Mouse (Mus musculus) embryonic stem cell, embryonic (primary cell): ENCODE data around the gene Tardbp.

Source experiments
- CTCF ChIA-PET, 4 experiments: fragments of 300-600 bp in 2 of 4; fragments of 350-600 bp in 2 of 4; sonication (Branson Sonifier 250); formaldehyde crosslinking; loops; one replicate each; lab custom pipeline; 2022; ENCODE audit warnings: inconsistent platforms in 2 of 4; lab: Charles Lee
- POLR2A ChIA-PET, 4 experiments: fragments of 300-600 bp in 2 of 4; fragments of 350-600 bp in 2 of 4; sonication (Branson Sonifier 250); formaldehyde crosslinking; loops; one replicate each; lab custom pipeline; 2022; ENCODE audit warnings: antibody characterized with exemption in 4 of 4, inconsistent platforms in 1 of 4; lab: Charles Lee

The Tardbp gene

GRCm38 (mm10) chr4:148622485-148622884, 4.3 kb downstream of the Tardbp start:
- ChIA-PET POLR2A (interaction anchor here (0.5 to 8.5 kb wide), 25 partner anchors 8 to 463 kb away, joined by 3 to 209 read pairs (median 5); partner anchors contain the start of genes Srm (in 2 of the 4), Fbxo2 (in 1 of the 4), Fbxo44 (in 1 of the 4) and Gm572 (in 1 of the 4)), CTCF (no interaction called here)

- ChIA-PET CTCF (no interaction called here), POLR2A (interaction anchor here in 3 of 4 experiments (0.9 to 8.5 kb wide), 14 partner anchors 9 to 103 kb away, joined by 3 to 209 read pairs (median 4); partner anchors contain the start of genes Exosc10 (in 1 of the 3) and Masp2 (in 1 of the 3))
These were observed 6.1 kb downstream of the Tardbp start for GRCm38 (mm10) chr4:148620718-148621117.

- POLR2A ChIA-PET: interaction anchor here in 3 of 4 experiments (0.6 to 8.5 kb wide), 14 partner anchors 8 to 635 kb away, joined by 3 to 209 read pairs (median 4); partner anchors contain the start of gene Masp2 (in 1 of the 3)
- CTCF ChIA-PET: no interaction called here
These were observed 7.0 kb downstream of the Tardbp start for GRCm38 (mm10) chr4:148619805-148620204.

- ChIA-PET CTCF (interaction anchor here in 1 of 4 experiments (1.0 to 1.5 kb wide), 2 partner anchors 9 to 10 kb away, joined by 3 to 5 read pairs; no protein-coding TSS in a partner anchor), POLR2A (interaction anchor here (0.7 to 9.7 kb wide), 34 partner anchors 8 to 458 kb away, joined by 3 to 209 read pairs (median 5); partner anchors contain the start of genes Srm (in 3 of the 4), Tardbp (in 3 of the 4), Masp2 (in 2 of the 4) and Mtor (in 2 of the 4))
These were observed 13.1 kb downstream of the Tardbp start for GRCm38 (mm10) chr4:148613738-148614137.

- ChIA-PET CTCF (interaction anchor here in 2 of 4 experiments (0.9 to 1.9 kb wide), 2 partner anchors 32 to 69 kb away, joined by 3 to 7 read pairs; no protein-coding TSS in a partner anchor), POLR2A (interaction anchor here (0.5 to 9.7 kb wide), 25 partner anchors 9 to 1412 kb away, joined by 3 to 209 read pairs (median 8); partner anchors contain the start of genes Tardbp (in 3 of the 4), Masp2 (in 2 of the 4), Srm (in 2 of the 4) and Exosc10 (in 1 of the 4))
These were observed 14.3 kb downstream of the Tardbp start for GRCm38 (mm10) chr4:148612557-148612956.

GRCm38 (mm10) chr4:148610631-148611364, 16.0 kb downstream of the Tardbp start:
- POLR2A ChIA-PET: interaction anchor here (0.6 to 13.6 kb wide), 38 partner anchors 9 to 518 kb away, joined by 3 to 275 read pairs (median 5); partner anchors contain the start of genes Tardbp (in 4 of the 4), Srm (in 2 of the 4), Gm572 (in 1 of the 4) and Masp2 (in 1 of the 4)
- CTCF ChIA-PET: interaction anchor here in 2 of 4 experiments (0.5 to 1.9 kb wide), 3 partner anchors 33 to 476 kb away, joined by 3 to 7 read pairs (median 3); no protein-coding TSS in a partner anchor

- CTCF ChIA-PET: interaction anchor here in 1 of 4 experiments (0.5 kb wide), 1 partner anchor 169 kb away, joined by 3 read pairs; no protein-coding TSS in a partner anchor
- POLR2A ChIA-PET: interaction anchor here in 3 of 4 experiments (0.5 to 13.6 kb wide), 17 partner anchors 9 to 252 kb away, joined by 3 to 275 read pairs (median 22); partner anchors contain the start of genes Srm (in 2 of the 3), Tardbp (in 2 of the 3), Gm572 (in 1 of the 3) and Masp2 (in 1 of the 3)
These were observed 17.0 kb downstream of the Tardbp start for GRCm38 (mm10) chr4:148609805-148610204.

GRCm38 (mm10) chr4:148607758-148608157, 19.1 kb downstream of the Tardbp start:
- POLR2A ChIA-PET: interaction anchor here in 2 of 4 experiments (0.6 to 13.6 kb wide), 16 partner anchors 7 to 235 kb away, joined by 3 to 275 read pairs (median 5); partner anchors contain the start of genes Gm572 (in 2 of the 2), Srm (in 2 of the 2), Tardbp (in 2 of the 2) and Masp2 (in 1 of the 2)
- CTCF ChIA-PET: interaction anchor here in 3 of 4 experiments (0.6 to 1.6 kb wide), 17 partner anchors 14 to 642 kb away, joined by 3 to 9 read pairs (median 4); partner anchors contain the start of genes Gm572 (in 1 of the 3), Srm (in 1 of the 3) and Ubiad1 (in 1 of the 3)

- ChIA-PET POLR2A (interaction anchor here in 3 of 4 experiments (0.6 to 13.6 kb wide), 41 partner anchors 7 to 644 kb away, joined by 3 to 275 read pairs (median 5); partner anchors contain the start of genes Srm (in 3 of the 3), Tardbp (in 3 of the 3), Clcn6 (in 1 of the 3) and Fbxo2 (in 1 of the 3)), CTCF (interaction anchor here (0.5 to 4.3 kb wide), 51 partner anchors 9 to 490 kb away, joined by 3 to 50 read pairs (median 3); partner anchors contain the start of genes Srm (in 2 of the 4), Disp3 (in 1 of the 4), Fbxo2 (in 1 of the 4) and Fbxo44 (in 1 of the 4))
These were observed 22.2 kb downstream of the Tardbp start for GRCm38 (mm10) chr4:148604541-148605165.

GRCm38 (mm10) chr4:148604141-148604540, 22.7 kb downstream of the Tardbp start:
- POLR2A ChIA-PET: interaction anchor here in 3 of 4 experiments (0.7 to 13.6 kb wide), 42 partner anchors 8 to 668 kb away, joined by 3 to 275 read pairs (median 5); partner anchors contain the start of genes Srm (in 3 of the 3), Tardbp (in 3 of the 3), Clcn6 (in 1 of the 3) and Exosc10 (in 1 of the 3)
- CTCF ChIA-PET: interaction anchor here (0.5 to 4.3 kb wide), 46 partner anchors 10 to 489 kb away, joined by 3 to 50 read pairs (median 4); partner anchors contain the start of genes Srm (in 2 of the 4), Disp3 (in 1 of the 4), Fbxo2 (in 1 of the 4) and Fbxo44 (in 1 of the 4)

- ChIA-PET POLR2A (interaction anchor here (0.7 to 13.6 kb wide), 43 partner anchors 8 to 667 kb away, joined by 3 to 275 read pairs (median 5); partner anchors contain the start of genes Srm (in 3 of the 4), Tardbp (in 3 of the 4), Clcn6 (in 1 of the 4) and Exosc10 (in 1 of the 4)), CTCF (interaction anchor here (0.6 to 4.3 kb wide), 19 partner anchors 10 to 489 kb away, joined by 3 to 50 read pairs (median 5); partner anchors contain the start of genes Srm (in 2 of the 4), Disp3 (in 1 of the 4), Fbxo2 (in 1 of the 4) and Fbxo44 (in 1 of the 4))
These were observed 23.3 kb downstream of the Tardbp start for GRCm38 (mm10) chr4:148603376-148604139.

- ChIA-PET CTCF (interaction anchor here in 2 of 4 experiments (0.6 to 4.3 kb wide), 6 partner anchors 9 to 432 kb away, joined by 3 to 50 read pairs (median 6); partner anchors contain the start of gene Srm (in 1 of the 2)), POLR2A (interaction anchor here in 2 of 4 experiments (0.7 to 13.6 kb wide), 23 partner anchors 9 to 666 kb away, joined by 3 to 275 read pairs (median 10); partner anchors contain the start of genes Srm (in 2 of the 2), Tardbp (in 2 of the 2), Fbxo6 (in 1 of the 2) and Mtor (in 1 of the 2))
These were observed 24.3 kb downstream of the Tardbp start, which contains the start of gene Masp2 for GRCm38 (mm10) chr4:148602357-148603120. Gene Masp2 (plus strand): TSS chr4:148602554.

- POLR2A ChIA-PET: interaction anchor here (0.6 to 13.6 kb wide), 23 partner anchors 9 to 1007 kb away, joined by 3 to 275 read pairs (median 8); partner anchors contain the start of genes Tardbp (in 3 of the 4), Srm (in 2 of the 4), Exosc10 (in 1 of the 4) and Fbxo6 (in 1 of the 4)
- CTCF ChIA-PET: interaction anchor here in 2 of 4 experiments (0.6 to 4.3 kb wide), 5 partner anchors 9 to 433 kb away, joined by 3 to 50 read pairs (median 6); partner anchors contain the start of gene Srm (in 1 of the 2)
These were observed 24.9 kb downstream of the Tardbp start for GRCm38 (mm10) chr4:148601871-148602270.

- POLR2A ChIA-PET: interaction anchor here (0.6 to 13.6 kb wide), 65 partner anchors 9 to 1008 kb away, joined by 3 to 275 read pairs (median 4); partner anchors contain the start of genes Srm (in 4 of the 4), Tardbp (in 3 of the 4), Exosc10 (in 2 of the 4) and Gm572 (in 2 of the 4)
- CTCF ChIA-PET: interaction anchor here in 2 of 4 experiments (0.6 to 1.9 kb wide), 9 partner anchors 8 to 786 kb away, joined by 3 to 6 read pairs (median 3); partner anchors contain the start of gene Srm (in 1 of the 2)
These were observed 26.5 kb downstream of the Tardbp start for GRCm38 (mm10) chr4:148600316-148600715.
